Comparison of ENCODE assay signal across 9 mouse cellular contexts in genomic region chr6:115227529-115227928, GRCm38 (mm10). TPM values are rescaled to one million over a fixed set of nuclear protein-coding genes. Genes with fewer than 3 reads are reported as not detected.
DNase-seq lines count a peak whose midpoint lies in the region; ATAC-seq and TF ChIP-seq lines count a peak whose summit lies in the region.
"Had no signal": no experiment of that assay in that cellular context is flagged by ENCODE, and none has a peak within 500 bp of the region (broad histone marks: within the 10 kb centered on the region; RNA-seq: fewer than 3 reads in every experiment).

No protein-coding gene starts in this region.

- DNase-seq in adrenal gland, adult (ENCODE audit: inconsistent age in 2 of 2, low spot score in 1 of 2), result peak; percentile 73 to 93
- DNase-seq in embryo, embryonic 10 days (ENCODE audit: low spot score), result peak; percentile 88
- peak; percentile 44 to 71 for DNase-seq in gastrocnemius, postnatal 4 days (ENCODE audit: low spot score in 2 of 2)
- DNase-seq in kidney, postnatal 14 days, result peak; percentile 83
- DNase-seq in liver, embryonic 14.5 days (ENCODE audit: low read depth in 3 of 3, low spot score in 3 of 3), result peak; percentile 18 to 39 (median 29)
- DNase-seq in thymus, postnatal 25 days, result peak; percentile 72

- no peaks in the 10 kb centered on the region for H3K9me3 ChIP-seq in liver, embryonic 14.5 days (ENCODE audit: control insufficient read depth, low read length)
- H3K9me3 ChIP-seq: heart, embryonic 15.5 days had no signal

- no peak overlapping the region for H3K9ac ChIP-seq in liver, embryonic 14.5 days (replicated peaks)
- H3K9ac ChIP-seq: heart, embryonic 15.5 days had no signal

- no peak overlapping the region for H3K4me2 ChIP-seq in liver, embryonic 14.5 days (ENCODE audit: low read depth)
- H3K4me2 ChIP-seq: heart, embryonic 15.5 days had no signal

- no peak for ATAC-seq in liver, embryonic 14.5 days (ENCODE audit: insufficient read depth)

- H3K36me3 ChIP-seq in C2C12 (ENCODE audit: control insufficient read depth, insufficient read depth), result no peaks in the 10 kb centered on the region
- no peaks in the 10 kb centered on the region for H3K36me3 ChIP-seq in liver, embryonic 14.5 days (replicated peaks; ENCODE audit: control insufficient read depth, insufficient read depth, low read depth)
- H3K36me3 ChIP-seq: heart, embryonic 15.5 days had no signal

- no peak overlapping the region for H3K27ac ChIP-seq in liver, embryonic 14.5 days
- no peak overlapping the region for H3K27ac ChIP-seq in olfactory bulb, adult 2 months (ENCODE audit: insufficient read depth, low read depth, low read length)
- H3K27ac ChIP-seq: heart, embryonic 15.5 days had no signal

- H3K27me3 ChIP-seq in C2C12 (ENCODE audit: control insufficient read depth, insufficient read depth, insufficient read length), result no peaks in the 10 kb centered on the region
- no peaks in the 10 kb centered on the region for H3K27me3 ChIP-seq in liver, embryonic 14.5 days (ENCODE audit: control insufficient read depth, insufficient read depth, low read length)

- H3K79me2 ChIP-seq in C2C12 (ENCODE audit: control insufficient read depth, insufficient read depth), result no peaks in the 10 kb centered on the region

- H3ac ChIP-seq in C2C12 (ENCODE audit: control insufficient read depth, insufficient read length, low read depth), result no peak overlapping the region

- H3K4me1 ChIP-seq in liver, embryonic 14.5 days (replicated peaks; ENCODE audit: control insufficient read depth in 2 of 2, insufficient read depth in 2 of 2, low read length in 1 of 2), result no peaks in the 10 kb centered on the region
- peaks cover 8% of the 10 kb centered on the region for H3K4me1 ChIP-seq in olfactory bulb, adult 2 months (ENCODE audit: control insufficient read depth, insufficient read depth, low read length)
- H3K4me1 ChIP-seq: heart, embryonic 15.5 days had no signal

- H3K79me3 ChIP-seq in C2C12 (ENCODE audit: low read depth), result no peaks in the 10 kb centered on the region

- 3% methylated on average over 2 of the region's 2 CpGs for WGBS in liver, embryonic 14.5 days (ENCODE audit: insufficient replicate concordance)
- 4% methylated on average over 2 of the region's 2 CpGs for WGBS in olfactory bulb, adult 2 months

- TF ChIP-seq POLR2A in olfactory bulb, adult 2 months (IDR thresholded peaks at IDR 0.05; ENCODE audit: insufficient read depth, low read depth, low read length), result no peak

- no peak overlapping the region for H3K4me3 ChIP-seq in C2C12 (ENCODE audit: insufficient read depth, poor library complexity, severe bottlenecking)
- H3K4me3 ChIP-seq in liver, embryonic 14.5 days (ENCODE audit: insufficient read depth in 1 of 2, low read depth in 2 of 2, low read length in 2 of 2), result no peak overlapping the region
- H3K4me3 ChIP-seq in olfactory bulb, adult 2 months (ENCODE audit: insufficient read depth, low read depth, low read length), result no peak overlapping the region
- H3K4me3 ChIP-seq: heart, embryonic 15.5 days had no signal

- peak; percentile 81 for TF ChIP-seq CTCF in C2C12 (IDR thresholded peaks at IDR 0.05; ENCODE audit: control insufficient read depth, insufficient read depth, insufficient read length)
- peak; percentile 82 for TF ChIP-seq CTCF in liver, embryonic 14.5 days (IDR thresholded peaks at IDR 0.05; ENCODE audit: low read depth)
- 0 out of 2 replicates have a peak, but pooled peaks have one; percentile 17 for TF ChIP-seq CTCF in olfactory bulb, adult 2 months (IDR thresholded peaks at IDR 0.05; ENCODE audit: insufficient read depth, low read depth, low read length)

- no peak for TF ChIP-seq EP300 in liver, embryonic 14.5 days (IDR thresholded peaks at IDR 0.05; ENCODE audit: low read depth)

TF ChIP-seq in C2C12, 6 proteins besides CTCF, POLR2A, EP300 and RAD21:
- TF ChIP-seq MAX (IDR thresholded peaks at IDR 0.05) (no peak), CEBPB (IDR thresholded peaks at IDR 0.05; ENCODE audit: low read depth) (no peak), USF1 (IDR thresholded peaks at IDR 0.05; ENCODE audit: low read depth) (no peak), FOSL1 (IDR thresholded peaks at IDR 0.05; ENCODE audit: insufficient read depth, low read length, poor library complexity, severe bottlenecking) (no peak), MYOD1 (IDR thresholded peaks at IDR 0.05; ENCODE audit: control insufficient read depth, insufficient read length, low read depth) (no peak), MYOG (IDR thresholded peaks at IDR 0.05; ENCODE audit: control insufficient read depth, extremely low read depth, insufficient read length) (no peak)

RNA-seq across cellular contexts. Expression of gene Gm17482, which starts 0.4 kb away (rescaled TPM):
- not detected for polyA plus RNA-seq in C2C12 (2012; fragmentation: generic; extraction: Trizol)
- not detected for total RNA-seq in gastrocnemius, postnatal 4 days (2021)
- polyA plus RNA-seq in liver, embryonic 14.5 days (2012; rRNA removed), result not detected in 2 replicates
- polyA plus RNA-seq in liver, embryonic 14.5 days (2014; fragmentation: Nextera tagmentation; extraction: Ambion mirVana), result not detected in 2 replicates
- polyA plus RNA-seq in olfactory bulb, adult 2 months (2012; ENCODE audit: insufficient read depth, insufficient read length, low replicate concordance, missing spikeins), result not detected in 2 replicates
- polyA plus RNA-seq: heart, embryonic 15.5 days had no signal

RNA-seq across cellular contexts. Expression of gene Timp4, which starts 24.5 kb away (rescaled TPM):
- 0.01 TPM for polyA plus RNA-seq in C2C12 (2012; fragmentation: generic; extraction: Trizol)
- 1 to 10 TPM; 1.4 to 2.7 TPM for total RNA-seq in gastrocnemius, postnatal 4 days (2021)
- polyA plus RNA-seq in liver, embryonic 14.5 days (2012; rRNA removed), result not detected in 2 replicates
- not detected in 2 replicates for polyA plus RNA-seq in liver, embryonic 14.5 days (2014; fragmentation: Nextera tagmentation; extraction: Ambion mirVana)
- not detected in 2 replicates for polyA plus RNA-seq in olfactory bulb, adult 2 months (2012; ENCODE audit: insufficient read depth, insufficient read length, low replicate concordance, missing spikeins)

Comparison
In these comparisons a context has a peak if more than half of its experiments do, and no peak if none do; other contexts are left out.
1. CTCF ChIP-seq: peak in every context shown above with its lines; median percentile 82 in liver, embryonic 14.5 days; 81 in C2C12; 17 in olfactory bulb, adult 2 months.
2. DNase-seq: peak in every context shown above with its lines; median percentile 88 in embryo, embryonic 10 days; 83 in adrenal gland, adult; 83 in kidney, postnatal 14 days; 72 in thymus, postnatal 25 days; 58 in gastrocnemius, postnatal 4 days; 29 in liver, embryonic 14.5 days.